9 mouse cellular contexts compared by ENCODE assay signal in the genomic region with DNA sequence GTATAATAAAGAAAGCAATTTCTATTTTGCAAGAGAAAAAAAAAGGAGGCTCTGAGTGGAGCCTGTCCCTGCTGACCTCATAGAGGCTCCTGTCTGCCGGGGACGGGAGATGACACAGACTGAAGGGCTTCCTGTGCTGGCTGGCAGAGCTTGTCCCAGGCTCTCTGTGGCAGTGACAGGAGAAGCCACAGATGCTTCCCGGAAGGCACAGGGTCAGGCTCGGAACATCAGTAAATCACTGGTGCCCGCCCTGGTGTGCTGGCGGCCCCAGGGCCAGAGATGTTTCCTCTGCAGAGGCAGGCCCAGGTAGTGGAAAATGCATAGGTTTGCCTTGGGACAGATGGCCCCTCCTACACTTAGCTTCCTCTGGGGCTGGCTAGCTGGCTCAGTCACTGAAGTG. TPM values are rescaled to one million over a fixed set of nuclear protein-coding genes. Genes with fewer than 3 reads are reported as not detected.
DNase-seq lines count a peak whose midpoint lies in the region; ATAC-seq lines count a peak whose summit lies in the region.
"Had no signal": no experiment of that assay in that cellular context is flagged by ENCODE, and none has a peak within 500 bp of the region (broad histone marks: within the 10 kb centered on the region; RNA-seq: fewer than 3 reads in every experiment).

No protein-coding gene starts in this region.

- no peak overlapping the region for H3K4me2 ChIP-seq in hindbrain, embryonic 14.5 days (replicated peaks)

- no peak for DNase-seq in hindbrain, embryonic 10.5 days (ENCODE audit: low spot score)
- DNase-seq in hindbrain, embryonic 14.5 days (ENCODE audit: low spot score), result no peak
- DNase-seq in adrenal gland, postnatal 14 days, result peak; percentile 85
- DNase-seq in kidney, adult 8-10 months, result peak; percentile 59 to 75
- peak; percentile 85 for DNase-seq in lung, postnatal 36 days
- no peak for DNase-seq in spleen, postnatal 14 days (ENCODE audit: low spot score in 2 of 2)
- DNase-seq in layer of hippocampus, postnatal 25 days (ENCODE audit: extremely low spot score in 1 of 2, low spot score in 1 of 2), result no peak
- no peak for DNase-seq in right cerebral cortex, adult 18-20 months

- no peaks in the 10 kb centered on the region for H3K27me3 ChIP-seq in hindbrain, embryonic 10.5 days (ENCODE audit: insufficient read depth, poor library complexity, severe bottlenecking)
- no peaks in the 10 kb centered on the region for H3K27me3 ChIP-seq in hindbrain, embryonic 14.5 days (ENCODE audit: control insufficient read depth, insufficient read depth, low read length)

- H3K4me1 ChIP-seq in hindbrain, embryonic 10.5 days (replicated peaks), result peaks cover 15% of the 10 kb centered on the region
- H3K4me1 ChIP-seq in hindbrain, embryonic 14.5 days (replicated peaks; ENCODE audit: control insufficient read depth, insufficient read depth, low read length), result no peaks in the 10 kb centered on the region

- no peaks in the 10 kb centered on the region for H3K9me3 ChIP-seq in hindbrain, embryonic 10.5 days
- H3K9me3 ChIP-seq in hindbrain, embryonic 14.5 days (ENCODE audit: control insufficient read depth, low read length), result no peaks in the 10 kb centered on the region

- H3K36me3 ChIP-seq in hindbrain, embryonic 10.5 days, result no peaks in the 10 kb centered on the region
- no peaks in the 10 kb centered on the region for H3K36me3 ChIP-seq in hindbrain, embryonic 14.5 days (replicated peaks; ENCODE audit: control insufficient read depth, insufficient read depth)

- no peak overlapping the region for H3K4me3 ChIP-seq in hindbrain, embryonic 10.5 days
- H3K4me3 ChIP-seq in hindbrain, embryonic 14.5 days (replicated peaks; ENCODE audit: low read length), result no peak overlapping the region
- H3K4me3 ChIP-seq: erythroblast, embryonic 14.5 days had no signal

- peak overlapping the region; percentile 23; the same call in 1 of the 2 replicates for H3K27ac ChIP-seq in hindbrain, embryonic 10.5 days
- H3K27ac ChIP-seq in hindbrain, embryonic 14.5 days, result no peak overlapping the region

- WGBS in hindbrain, embryonic 10.5 days, result 55% methylated on average over 6 of the region's 6 CpGs
- 52% methylated on average over 6 of the region's 6 CpGs for WGBS in hindbrain, embryonic 14.5 days

- no peak for ATAC-seq in hindbrain, embryonic 14.5 days (ENCODE audit: low FRiP score)

- no peak overlapping the region for H3K9ac ChIP-seq in hindbrain, embryonic 14.5 days

RNA-seq across cellular contexts. Expression of a gene that starts 20.8 kb away (rescaled TPM):
- polyA plus RNA-seq in hindbrain, embryonic 10.5 days (2016; fragmentation: Nextera tagmentation; extraction: Ambion mirVana), result 10.9 and 11.0 TPM in 2 replicates
- 7.8 and 8.3 TPM in 2 replicates for polyA plus RNA-seq in hindbrain, embryonic 14.5 days (2014; fragmentation: Nextera tagmentation; extraction: Ambion mirVana)
- total RNA-seq in adrenal gland, postnatal 14 days (2021), result 25.6 and 28.7 TPM in 2 replicates
- 10 to 100 TPM; 70.2 to 75.2 TPM for total RNA-seq in layer of hippocampus, postnatal 25 days (2021)

RNA-seq across cellular contexts. Expression of a gene that starts 56.3 kb away (rescaled TPM):
- polyA plus RNA-seq in hindbrain, embryonic 10.5 days (2016; fragmentation: Nextera tagmentation; extraction: Ambion mirVana), result 116 and 131 TPM in 2 replicates
- polyA plus RNA-seq in hindbrain, embryonic 14.5 days (2014; fragmentation: Nextera tagmentation; extraction: Ambion mirVana), result 132 and 141 TPM in 2 replicates
- total RNA-seq in adrenal gland, postnatal 14 days (2021), result 47.8 and 61.8 TPM in 2 replicates
- total RNA-seq in layer of hippocampus, postnatal 25 days (2021), result 10 to 100 TPM; 74.0 to 80.4 TPM

Comparison
In these comparisons a context has a peak if more than half of its experiments do, and no peak if none do; other contexts are left out.
1. DNase-seq: peak in adrenal gland, postnatal 14 days (single experiment), kidney, adult 8-10 months (2 of 2) and lung, postnatal 36 days (single experiment); none in hindbrain, embryonic 10.5 days (single experiment), hindbrain, embryonic 14.5 days (single experiment), spleen, postnatal 14 days (0 of 2), layer of hippocampus, postnatal 25 days (0 of 2) and right cerebral cortex, adult 18-20 months (single experiment).